Mouse (Mus musculus): ENCODE data around the gene Fem1b.
"Not testable (repeated sequence)": the region's sequence is repeated elsewhere in the genome, so short reads cannot be mapped to it uniquely, and the experiment has no call there.

Gene Fem1b

DNA sequence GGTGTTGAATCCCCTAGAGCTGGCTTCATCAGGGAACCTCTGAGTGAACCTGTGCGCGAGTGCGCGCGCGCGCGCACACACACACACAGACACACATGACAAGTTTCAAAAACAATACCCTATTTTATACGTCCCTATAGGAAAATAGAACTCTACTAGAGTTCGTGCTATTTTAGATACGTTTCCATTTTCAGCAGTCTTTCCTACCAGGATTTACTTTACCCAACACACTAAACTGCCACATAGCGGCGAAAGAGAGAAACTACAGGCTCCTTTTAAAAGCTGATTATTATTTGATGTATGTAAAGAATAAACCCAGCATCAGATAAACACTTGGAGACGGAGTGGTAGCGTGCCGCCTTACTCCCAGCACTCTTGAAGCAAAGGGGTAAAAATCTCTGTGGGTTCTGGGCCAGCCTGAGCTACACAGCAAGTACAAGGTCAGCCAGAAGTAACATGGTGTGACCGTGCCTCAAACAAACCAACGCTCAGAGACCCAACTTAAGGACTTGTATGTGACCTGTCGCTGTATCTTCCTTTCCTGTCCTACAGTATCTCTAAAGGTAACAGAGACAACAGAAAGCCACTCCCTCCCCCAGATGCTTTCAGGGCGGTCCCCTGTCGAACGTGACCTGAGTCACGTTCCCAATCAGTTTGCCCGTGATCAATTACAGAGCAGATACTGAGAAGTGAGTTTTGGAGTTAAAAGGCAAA, 16.4 kb upstream of the Fem1b start:
- no peak for DNase-seq (ENCODE audit: low read depth, low spot score)

DNA sequence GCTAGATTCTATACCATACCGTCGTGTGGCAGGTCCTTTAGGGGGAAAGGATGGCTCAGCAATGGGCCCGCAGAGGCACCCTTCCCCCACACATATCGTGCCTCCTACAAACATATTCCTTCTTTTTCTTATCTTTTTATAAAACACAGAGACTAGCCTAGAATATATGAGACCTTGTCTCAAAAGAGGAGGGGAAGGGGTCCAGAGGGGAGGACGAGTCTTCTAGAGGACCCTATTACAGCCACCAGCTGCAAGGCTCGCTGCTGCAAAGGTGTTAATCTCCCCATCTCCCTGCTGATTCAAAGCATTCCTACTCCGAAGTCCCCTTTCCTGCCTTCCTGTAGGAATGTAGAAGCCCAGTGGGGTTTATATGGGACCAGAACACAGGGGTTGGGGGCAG, 14.7 kb upstream of the Fem1b start:
- DNase-seq (ENCODE audit: low read depth, low spot score), result no peak

DNA sequence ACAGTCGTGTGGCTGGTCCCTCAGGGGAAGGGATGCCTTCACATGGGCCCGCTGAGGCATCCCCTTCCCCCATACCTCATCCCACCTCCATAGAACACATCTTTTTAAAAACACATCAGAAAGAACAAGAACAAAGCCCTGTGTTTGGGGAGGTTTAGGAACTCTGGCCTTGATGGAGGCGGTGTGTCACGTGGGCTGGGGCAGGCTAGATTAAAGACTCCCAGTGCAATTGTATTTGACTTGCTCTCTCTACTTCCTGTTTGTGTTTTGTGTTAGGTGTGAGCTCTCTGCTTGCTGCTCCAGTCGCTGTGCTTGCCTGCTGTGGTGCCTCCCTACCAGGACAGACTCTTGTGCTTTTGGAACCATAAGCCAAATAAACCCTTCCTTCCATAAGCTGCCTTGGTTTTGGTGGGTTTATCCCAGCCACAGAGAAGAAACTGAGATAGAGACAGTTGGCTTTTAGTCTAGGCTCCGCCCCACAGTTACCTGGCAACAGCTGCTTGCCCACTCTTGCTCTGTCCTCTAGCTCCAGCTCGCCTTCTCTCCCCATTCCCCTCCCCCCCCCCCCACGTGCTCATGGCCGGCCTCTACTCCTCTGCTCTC, 14.2 kb upstream of the Fem1b start:
- DNase-seq (ENCODE audit: low read depth, low spot score), result no peak

DNA sequence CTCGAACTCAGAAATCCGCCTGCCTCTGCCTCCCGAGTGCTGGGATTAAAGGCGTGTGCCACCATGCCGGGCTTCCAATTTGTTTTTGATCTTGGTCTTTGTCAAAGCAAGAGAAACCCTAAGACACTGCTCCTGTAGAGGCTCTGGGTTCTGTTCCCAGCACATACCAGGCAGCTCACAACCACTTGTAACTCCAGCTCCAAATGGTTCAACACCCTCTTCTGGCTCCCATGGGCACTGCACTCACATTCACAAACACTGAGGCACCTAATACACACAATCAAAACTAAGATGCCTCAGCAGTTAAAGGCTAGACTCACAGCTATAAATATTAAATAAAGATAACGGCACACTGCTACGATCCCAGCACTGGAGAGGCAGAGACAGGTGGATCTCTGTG, 10.1 kb upstream of the Fem1b start:
- no peak for DNase-seq (ENCODE audit: low read depth, low spot score)

DNA sequence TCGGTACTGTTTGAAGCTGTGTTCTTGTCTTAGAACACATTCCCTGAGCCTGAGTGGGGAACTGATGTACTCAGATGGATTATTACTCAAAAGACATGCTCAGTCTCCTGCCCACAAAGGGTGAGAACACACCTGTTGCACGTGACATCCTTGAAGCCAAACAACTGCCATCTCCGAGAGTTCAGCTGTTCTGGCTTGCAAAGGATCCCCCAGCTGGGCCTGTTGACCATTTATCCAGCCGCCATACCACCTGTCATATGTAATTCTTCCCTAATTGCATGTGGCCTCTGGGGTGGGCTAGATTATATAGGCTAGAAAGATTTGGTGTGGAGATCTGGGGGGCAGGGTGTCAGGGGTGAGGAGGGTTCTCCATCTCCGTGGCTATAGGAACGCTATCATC, 9.1 kb upstream of the Fem1b start:
- DNase-seq (ENCODE audit: low read depth, low spot score), result no peak

DNA sequence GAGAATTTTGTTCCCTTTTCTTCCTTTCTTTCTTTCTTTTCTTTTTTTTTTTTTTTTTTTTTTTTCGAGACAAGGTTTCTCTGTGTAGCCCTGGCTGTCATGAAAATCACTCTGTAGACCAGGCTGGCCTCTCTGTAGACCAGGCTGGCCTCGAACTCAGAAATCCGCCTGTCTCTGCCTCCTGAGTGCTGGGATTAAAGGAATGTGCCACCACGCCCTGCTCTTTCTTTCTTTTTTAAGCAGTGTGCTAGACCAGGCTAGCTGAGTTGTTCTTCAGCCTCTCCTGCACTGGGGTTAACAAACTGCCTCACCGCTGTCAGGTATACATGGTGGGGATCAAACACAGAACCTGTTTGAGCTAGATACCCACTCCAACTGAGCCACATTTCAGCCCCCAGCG, 8.2 kb upstream of the Fem1b start:
- DNase-seq (ENCODE audit: low read depth, low spot score), result not testable (repeated sequence)

DNA sequence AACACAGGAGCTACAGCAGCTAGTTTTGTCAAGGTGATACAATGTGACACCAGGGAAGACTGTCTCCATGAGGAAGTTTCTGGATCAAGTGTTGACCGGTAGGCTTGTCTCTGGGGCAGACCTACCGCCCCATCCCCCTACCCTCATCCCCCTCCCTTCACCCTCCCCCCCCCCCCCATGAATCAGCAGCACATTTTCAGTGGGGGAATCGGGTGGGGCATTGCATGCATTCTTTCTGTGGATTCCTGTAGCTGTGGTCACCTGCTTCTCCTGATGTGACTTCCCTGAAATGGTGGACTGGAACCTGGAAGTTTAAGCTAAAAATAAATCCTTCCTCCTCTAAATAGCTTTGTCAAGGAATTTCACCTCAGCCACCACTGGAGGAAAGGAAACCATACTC, 7.8 kb upstream of the Fem1b start:
- no peak for DNase-seq (ENCODE audit: low read depth, low spot score)

DNA sequence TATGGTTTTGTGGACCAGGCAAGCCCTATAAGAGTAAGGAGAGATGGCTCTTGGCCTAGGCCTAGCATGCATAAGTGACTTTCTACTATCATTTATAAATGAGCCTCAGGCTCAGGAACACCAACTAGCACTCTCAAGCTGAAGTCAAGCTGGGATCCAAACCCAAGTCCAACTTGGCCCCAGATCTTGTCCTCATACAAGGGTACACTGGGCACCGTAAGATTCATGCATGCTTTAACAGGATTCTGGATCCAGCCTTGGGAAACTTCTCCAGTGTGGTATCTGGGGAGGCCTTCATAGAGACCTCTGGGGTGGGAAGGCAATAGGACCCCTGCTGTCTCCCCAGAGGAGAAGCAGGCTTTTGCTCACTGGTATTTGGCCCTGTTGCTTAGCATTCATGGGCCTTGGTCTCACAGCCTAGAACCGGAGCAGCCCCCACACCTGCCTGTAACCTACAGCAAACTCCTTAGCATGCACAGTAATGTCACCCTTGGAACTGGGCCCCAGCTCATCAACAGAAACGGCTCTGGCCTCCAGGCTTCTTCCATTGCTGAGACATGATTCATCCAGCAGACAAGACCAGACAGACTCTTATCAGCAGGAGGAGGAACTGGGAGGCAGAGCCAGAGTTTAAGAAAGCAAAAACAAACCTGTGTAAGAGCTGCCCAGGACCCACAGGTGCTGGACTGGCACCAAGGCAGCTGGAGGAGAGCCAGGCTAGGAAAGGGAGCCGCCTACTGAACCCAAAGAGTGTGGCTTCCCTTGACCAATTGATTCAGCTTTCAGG, 6.3 kb upstream of the Fem1b start:
- DNase-seq (ENCODE audit: low read depth, low spot score), result no peak

DNA sequence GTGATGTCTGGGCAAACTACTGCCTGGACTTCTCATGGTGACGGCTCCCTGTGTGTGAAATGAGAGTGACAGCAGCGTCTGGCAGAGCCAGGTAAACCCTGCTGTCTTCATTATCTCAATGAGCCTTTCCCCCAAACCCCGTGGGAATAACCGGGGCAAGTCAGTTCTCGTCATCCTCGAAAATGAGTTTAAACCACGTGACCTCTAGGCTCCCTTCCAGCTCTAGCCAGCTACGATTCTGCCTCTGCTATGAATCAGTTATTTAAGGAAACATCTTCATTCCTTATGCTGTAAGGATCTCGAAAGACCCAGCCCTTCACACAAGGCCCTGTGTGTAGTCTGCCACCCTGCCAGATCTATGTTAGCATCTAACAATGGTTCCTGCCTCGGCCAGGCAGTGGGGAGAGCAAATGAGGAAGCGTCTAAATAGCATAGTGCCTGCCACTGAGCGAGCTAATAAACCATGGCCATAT, 5.4 kb upstream of the Fem1b start:
- DNase-seq (ENCODE audit: low read depth, low spot score), result no peak

DNA sequence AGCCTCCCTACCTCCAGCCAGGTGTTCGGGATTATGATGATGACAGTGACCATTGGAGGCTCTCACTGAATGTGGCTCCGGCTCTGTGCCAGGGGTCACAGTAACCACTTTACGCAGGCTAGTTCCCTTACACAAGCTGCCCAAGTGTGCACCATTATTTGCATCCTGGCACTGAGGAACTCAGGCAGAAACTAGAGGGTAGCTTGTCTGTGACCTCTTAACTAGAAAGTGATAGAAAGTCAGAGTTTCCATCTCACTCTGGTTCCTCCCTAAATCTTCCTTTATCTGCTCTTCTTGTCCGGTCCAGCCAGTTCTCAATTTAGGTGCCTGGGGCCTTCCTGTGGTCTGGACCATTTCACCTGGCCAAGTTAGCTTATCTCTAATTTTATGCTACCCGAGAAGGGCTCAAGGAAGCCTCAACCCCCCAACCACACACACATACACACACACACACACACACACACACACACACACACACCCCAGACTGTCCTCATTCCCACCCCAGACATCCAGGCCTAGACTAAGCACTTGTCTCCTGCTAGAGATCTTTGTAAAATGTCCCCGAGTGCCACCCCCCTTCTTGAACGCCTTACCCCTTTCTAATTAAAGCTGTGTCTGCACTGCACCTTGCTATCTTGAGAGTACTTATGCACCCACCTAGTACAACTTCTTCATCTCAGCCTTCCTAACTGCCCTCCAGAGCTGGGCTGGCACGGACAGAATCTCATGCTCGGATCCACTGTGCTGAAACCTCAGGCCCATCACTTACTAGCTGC, 4.8 kb upstream of the Fem1b start:
- DNase-seq (ENCODE audit: low read depth, low spot score), result no peak

DNA sequence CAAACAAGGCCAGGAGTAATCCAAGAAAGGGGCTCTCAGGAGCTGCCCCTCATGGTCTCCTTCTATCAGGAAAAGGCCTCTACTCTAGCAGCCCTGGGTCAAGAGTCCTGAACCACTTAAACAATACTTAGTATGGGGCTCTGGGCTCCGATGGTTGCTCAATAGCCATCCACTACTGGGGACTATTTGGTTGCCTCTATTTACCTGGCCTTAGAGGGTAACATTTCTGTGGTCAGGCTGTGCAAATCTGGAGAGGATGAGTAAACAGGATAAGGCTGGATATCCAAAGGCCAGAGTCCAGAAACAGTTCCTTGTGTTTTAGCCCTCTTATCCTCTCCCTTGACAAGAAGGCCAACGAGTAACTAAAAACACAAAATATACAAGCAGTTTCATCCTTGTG, 3.0 kb upstream of the Fem1b start:
- DNase-seq (ENCODE audit: low read depth, low spot score), result no peak

DNA sequence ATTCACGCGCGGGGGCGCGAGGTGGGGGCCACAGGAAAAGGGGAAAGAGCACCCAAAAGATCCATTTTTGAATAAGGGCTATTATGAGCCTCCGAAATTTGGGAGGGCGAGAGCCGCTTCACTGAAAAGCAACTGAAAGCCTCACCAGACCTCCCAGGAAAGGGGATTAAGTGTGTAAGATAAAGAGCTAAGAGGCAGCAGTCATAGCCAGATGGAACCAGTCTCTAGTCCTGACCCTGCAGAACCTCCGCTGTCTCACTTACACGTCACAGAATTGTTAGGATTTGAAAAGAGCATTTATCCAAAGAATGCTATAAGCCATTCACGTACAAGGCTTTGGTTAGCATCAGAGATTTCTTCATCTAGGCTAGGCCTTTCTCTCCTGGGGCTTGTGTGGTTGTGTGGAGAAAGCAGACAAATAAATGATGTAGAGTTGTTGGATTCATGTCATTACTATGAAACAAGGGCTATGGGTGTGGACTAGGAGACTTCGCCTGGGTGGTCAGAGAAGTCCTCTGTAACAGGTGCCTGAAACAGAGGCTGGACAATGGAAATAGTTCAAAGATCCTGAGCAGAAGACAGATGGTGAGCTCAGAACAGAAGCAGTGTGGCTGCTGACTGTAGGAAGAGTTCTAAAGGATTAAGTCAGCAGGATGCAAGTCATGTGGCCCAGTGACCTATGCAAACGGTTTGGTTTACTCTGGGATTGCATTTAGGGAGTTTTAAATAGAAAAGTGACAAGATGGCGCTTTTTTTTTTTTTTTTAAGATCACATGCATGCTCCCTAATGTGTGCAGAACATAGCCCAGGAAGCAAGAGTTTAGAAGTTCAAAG, 699 bp upstream of the Fem1b start:
- DNase-seq (ENCODE audit: low read depth, low spot score), result no peak

DNA sequence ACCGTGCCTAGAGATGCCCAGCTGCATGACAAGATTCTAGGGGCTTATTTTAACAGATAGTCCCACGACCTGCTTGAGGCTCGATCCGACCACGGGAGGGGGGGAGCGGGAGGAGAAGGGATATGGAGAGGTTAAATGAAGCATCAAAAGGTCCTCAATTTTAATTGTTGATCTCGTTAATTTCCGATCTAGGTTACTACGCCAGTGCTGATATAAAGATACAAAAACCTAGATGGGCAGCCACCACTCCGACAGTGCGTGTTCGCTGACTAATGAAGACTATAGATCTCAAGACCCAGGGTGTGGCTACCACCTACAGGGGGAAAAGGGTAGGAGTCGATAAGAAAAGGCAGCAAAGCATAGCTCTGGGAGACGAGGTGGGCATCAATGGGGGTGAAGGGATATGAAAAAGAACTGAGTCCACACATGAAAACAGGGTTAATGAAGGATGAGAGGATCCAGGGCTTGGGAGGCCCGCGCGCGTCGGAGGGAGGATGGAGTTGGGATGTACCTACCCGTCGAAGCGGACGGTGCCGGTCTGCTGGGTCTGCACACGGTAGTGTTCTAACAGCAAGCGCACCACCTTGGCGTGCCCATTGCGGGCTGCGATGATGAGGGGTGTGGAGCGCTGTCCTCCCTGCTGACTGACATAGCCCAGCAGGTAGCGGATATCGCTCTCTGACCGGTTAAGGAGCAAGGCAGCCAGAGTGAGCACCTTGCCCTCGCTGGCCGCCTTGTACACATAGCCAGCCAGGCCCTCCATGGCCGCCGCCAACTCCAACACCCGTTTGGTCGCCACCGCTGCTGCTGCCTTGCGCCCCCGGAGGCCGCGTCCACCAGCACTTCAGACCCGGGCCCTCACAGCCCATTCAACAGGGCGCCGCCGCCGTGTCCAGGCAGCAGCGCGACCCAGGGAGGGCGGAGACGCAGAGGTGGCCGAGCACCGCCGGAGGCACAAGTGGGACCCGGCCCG, 905 bp downstream of the Fem1b start:
- no peak for DNase-seq (ENCODE audit: low read depth, low spot score)

DNA sequence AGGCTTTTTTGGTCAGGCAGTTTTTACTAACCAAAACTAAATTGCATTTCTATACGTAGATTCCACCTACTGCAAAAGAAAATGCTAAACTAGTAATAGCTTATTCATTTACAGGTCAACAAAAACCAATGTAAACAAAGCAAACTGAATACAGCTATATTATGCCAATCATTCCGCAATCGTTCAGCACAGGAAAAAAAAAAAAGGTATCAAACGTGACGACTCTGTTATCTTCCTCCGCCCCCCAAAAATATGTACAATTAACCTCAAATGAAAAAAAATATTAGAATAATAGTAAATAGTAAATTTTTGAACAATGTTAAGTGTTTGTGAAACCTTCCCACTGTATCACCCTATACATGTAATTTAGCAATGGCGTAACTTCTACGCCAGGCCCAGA, 1.6 kb downstream of the Fem1b start:
- DNase-seq (ENCODE audit: low read depth, low spot score), result no peak

DNA sequence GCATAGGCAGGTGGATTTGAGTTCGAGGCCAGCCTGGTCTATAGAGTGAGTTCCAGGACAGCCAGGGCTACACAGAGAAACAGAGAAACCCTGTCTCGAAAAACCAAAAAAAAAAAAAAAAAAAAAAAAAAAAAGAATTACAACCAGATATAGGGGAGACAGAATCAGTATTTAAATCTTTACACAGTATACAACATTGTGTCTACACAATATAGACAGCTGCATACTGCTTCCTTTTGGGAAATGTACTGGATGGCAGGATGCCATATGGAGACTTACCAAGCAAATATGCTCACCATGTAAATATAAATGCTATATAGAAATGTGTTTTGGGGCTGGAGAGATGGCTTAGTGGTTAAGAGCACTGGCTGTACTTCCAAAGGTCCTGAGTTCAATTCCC, 12.5 kb downstream of the Fem1b start:
- DNase-seq (ENCODE audit: low read depth, low spot score), result not testable (repeated sequence)

DNA sequence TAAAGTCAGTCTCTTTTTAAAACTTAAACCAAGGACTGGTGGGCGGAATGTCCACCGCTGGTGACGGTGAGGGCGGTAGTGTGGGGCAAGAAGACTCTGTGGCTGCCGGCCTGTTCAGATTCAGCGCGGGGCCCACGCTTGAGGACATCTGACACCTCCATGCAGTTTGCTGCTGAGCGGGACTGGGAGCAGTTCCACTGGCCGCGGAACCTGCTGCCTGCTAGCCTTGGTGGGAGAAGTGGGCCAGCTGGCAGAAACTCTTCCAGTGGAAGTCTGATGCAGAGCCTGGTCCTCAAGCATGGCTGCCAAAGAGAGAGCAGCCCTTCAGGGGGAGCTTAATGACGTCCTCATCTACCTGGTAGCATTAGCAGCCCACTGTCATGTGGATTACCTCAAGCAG, 21.9 kb downstream of the Fem1b start:
- no peak for DNase-seq (ENCODE audit: low read depth, low spot score)

DNA sequence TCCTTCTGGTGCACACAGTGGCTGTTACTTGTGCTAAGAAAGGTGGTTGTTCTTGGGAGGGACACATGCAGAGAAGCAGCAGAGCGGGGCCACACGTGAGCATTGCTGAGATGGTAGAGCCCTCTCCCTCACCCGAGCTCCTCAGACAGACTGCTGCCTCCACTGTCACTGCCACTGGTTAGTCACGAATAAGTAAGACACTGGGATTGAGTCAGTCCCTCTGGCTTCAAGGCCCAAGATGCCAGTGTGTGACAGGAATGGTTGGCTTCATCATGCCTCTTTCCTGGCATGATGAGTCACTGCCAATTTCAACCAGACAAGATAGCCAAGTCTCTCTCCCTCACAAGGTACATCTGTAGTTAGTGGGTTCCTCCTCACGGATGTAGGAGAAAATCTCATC, 25.0 kb downstream of the Fem1b start:
- DNase-seq (ENCODE audit: low read depth, low spot score), result no peak

DNA sequence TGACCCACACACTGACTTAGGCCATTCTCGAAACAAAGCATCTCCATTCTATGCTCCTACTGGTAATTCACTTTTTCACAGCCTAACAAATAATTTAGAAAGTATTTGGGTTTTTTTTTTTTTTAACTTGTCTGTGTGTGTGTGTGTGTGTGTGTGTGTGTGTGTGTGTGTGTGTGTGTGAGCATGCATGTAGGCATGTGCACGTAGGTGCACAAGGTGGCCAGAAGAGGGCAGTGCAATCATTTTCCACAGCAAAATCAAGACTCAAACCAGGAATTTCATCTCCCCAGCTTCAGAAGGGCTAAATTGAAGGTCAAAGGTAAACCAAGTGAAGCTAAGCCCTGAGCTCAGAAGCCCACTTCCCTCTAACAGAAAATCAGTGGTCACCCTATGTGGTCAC, 27.5 kb downstream of the Fem1b start:
- no peak for DNase-seq (ENCODE audit: low read depth, low spot score)

DNA sequence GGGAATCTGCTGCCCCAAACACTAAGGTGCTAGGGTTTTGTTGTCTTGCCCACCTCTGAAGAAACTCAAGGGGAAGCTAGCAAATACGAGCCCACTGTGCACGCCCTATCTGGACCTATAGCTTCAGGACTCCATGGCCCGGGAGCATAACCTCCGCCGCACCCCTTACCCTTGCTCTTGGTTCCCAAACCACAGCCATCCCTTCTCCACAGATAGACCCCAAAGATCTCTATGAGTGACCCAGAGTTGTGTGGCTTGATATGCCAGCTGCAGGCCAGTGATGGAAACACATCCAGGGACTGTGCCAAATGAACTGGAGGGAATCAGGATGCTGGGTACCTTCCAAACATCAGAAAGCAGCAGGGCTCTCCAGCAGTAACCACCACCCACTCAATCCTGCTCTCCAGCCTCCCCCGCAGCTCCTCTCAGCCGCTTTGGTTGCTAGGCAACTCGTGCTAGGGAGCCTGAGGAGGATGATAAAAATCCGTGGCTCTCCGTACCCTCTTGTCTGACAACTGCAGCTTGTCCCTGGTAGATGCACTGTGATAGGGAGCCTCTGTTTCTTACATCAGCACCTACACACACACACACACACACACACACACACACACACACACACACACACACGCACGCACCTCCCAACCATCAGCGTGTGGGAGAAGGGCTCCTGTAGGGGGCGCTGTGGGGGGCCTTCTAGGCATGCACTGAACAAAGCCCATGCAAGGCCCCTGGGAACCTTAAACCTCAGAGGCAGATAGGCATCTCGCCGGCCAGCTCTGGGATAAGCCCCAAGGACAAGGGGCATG, 28.6 kb downstream of the Fem1b start:
- DNase-seq (ENCODE audit: low read depth, low spot score), result peak; percentile 31
